Mouse (Mus musculus) lung, postnatal 0 days (tissue): ENCODE results near the gene St6galnac4.

Experiments used
- CTCF ChIP-seq: IDR thresholded peaks from 2 replicates; pipeline ENCODE4 v1.5.1; 2016; ENCODE audit warnings: antibody characterized with exemption, mild to moderate bottlenecking
- EP300 ChIP-seq: IDR thresholded peaks from 2 replicates; pipeline ENCODE4 v1.6.1; 2016; ENCODE audit warnings: antibody characterized with exemption, mild to moderate bottlenecking, control low read depth

- no peak; the same call in 1 of the 2 replicates for TF ChIP-seq CTCF
- TF ChIP-seq EP300, result no peak
These were observed 52.7 kb downstream of the St6galnac4 start for GRCm38 (mm10) chr2:32639632-32640031.
